Mouse (Mus musculus) liver, adult 2 months (tissue): ENCODE measurements around the gene Cntnap1. TPM values are rescaled to one million over a fixed set of nuclear protein-coding genes. Genes with fewer than 3 reads are reported as not detected.
A peak's percentile ranks its signal among the peaks of the same experiment; 100 is the strongest.

Experiments
- DNase-seq: peaks from one replicate; pipeline ENCODE4 v3.0.0-alpha.2; 2011; ENCODE audit warnings: low read depth, low spot score; ENCODE audit errors: extremely low read depth
- H3K27ac ChIP-seq: fragments of 200-500 bp; replicated peaks from 2 replicates; pipeline ENCODE4 v1.5.1; 2012; ENCODE audit warnings: low read depth, mild to moderate bottlenecking, control low read depth, inconsistent platforms, low read length; ENCODE audit not compliant: insufficient read depth
- H3K27me3 ChIP-seq: fragments of 200-500 bp; 2 replicates; pipeline ENCODE4 v1.6.1; 2012; ENCODE audit warnings: mild to moderate bottlenecking, moderate library complexity, low read length, inconsistent platforms; ENCODE audit not compliant: control insufficient read depth, insufficient read depth
- H3K36me3 ChIP-seq: fragments of 200-500 bp; 2 replicates; pipeline ENCODE4 v1.6.1; 2012; ENCODE audit warnings: low read length, inconsistent platforms; ENCODE audit not compliant: control insufficient read depth, insufficient read depth
- H3K4me1 ChIP-seq: fragments of 200-500 bp; 2 replicates; pipeline ENCODE4 v1.6.1; 2011; ENCODE audit warnings: low read length; ENCODE audit not compliant: control insufficient read depth, insufficient read depth
- H3K4me3 ChIP-seq: fragments of 200-500 bp; 2 replicates; pipeline ENCODE4 v1.5.1; 2011; ENCODE audit warnings: low read depth, mild to moderate bottlenecking, control low read depth, low read length, moderate library complexity; ENCODE audit not compliant: insufficient read depth
- H3K79me2 ChIP-seq: fragments of 200-500 bp; 2 replicates; pipeline ENCODE4 v1.6.1; 2012; ENCODE audit warnings: inconsistent platforms, mild to moderate bottlenecking, low read length, moderate library complexity; ENCODE audit not compliant: control insufficient read depth, insufficient read depth
- H3K9ac ChIP-seq: fragments of 200-500 bp; 2 replicates; pipeline ENCODE4 v1.6.1; 2012; ENCODE audit warnings: low read depth, mild to moderate bottlenecking, control low read depth, inconsistent platforms, low read length
- CTCF ChIP-seq: fragments of 200-500 bp; IDR thresholded peaks from 2 replicates; pipeline ENCODE4 v1.5.1; 2011; ENCODE audit warnings: low read depth, low read length, control low read depth
- POLR2A ChIP-seq: fragments of 200-500 bp; IDR thresholded peaks from 2 replicates; pipeline ENCODE4 v1.6.1; 2011; ENCODE audit warnings: low read length, control low read depth; ENCODE audit not compliant: insufficient read depth; ENCODE audit errors: extremely low read depth
- WGBS: fragments of 180-500 bp; shearing (Covaris S2); methylation state at CpG from one replicate; pipeline ENCODE4 v1.1.7; 2018; 5-methylcytosine and 5-hydroxymethylcytosine counted together
- polyA plus RNA-seq: library from polyadenylated mRNA; depleted of rRNA; stranded (reverse); fragments of >200 nt; gene quantifications from 2 replicates; pipeline ENCODE4 v1.2.3, GENCODE M21; 2012
- total RNA-seq: library from RNA; depleted of rRNA; stranded (reverse); fragments of >200 nt; gene quantifications from 2 replicates; pipeline ENCODE4 v1.2.3, GENCODE M21; 2014

The Cntnap1 gene
- total and polyA plus RNA-seq, 2 experiments: 0.46 to 0.88 TPM

GRCm38 (mm10) chr11:101224337-101224736 lies 54.0 kb downstream of the Cntnap1 start:
- Histone ChIP-seq H3K27me3 (no peaks in the 10 kb centered on the region), H3K9ac (no peak overlapping the region), H3K27ac (no peak overlapping the region), H3K4me1 (peaks cover 5% of the 10 kb centered on the region), H3K79me2 (peaks cover 20% of the 10 kb centered on the region), H3K36me3 (no peaks in the 10 kb centered on the region; the same call in 1 of the 2 replicates), H3K4me3 (no peak overlapping the region)
- DNase-seq: no peak
- WGBS: 67% methylated on average over 3 of the region's 3 CpGs
- TF ChIP-seq CTCF (no peak), POLR2A (no peak)

GRCm38 (mm10) chr11:101225331-101226064 lies 55.2 kb downstream of the Cntnap1 start:
- no peak for DNase-seq
- Histone ChIP-seq H3K27ac (peak overlapping the region; percentile 28), H3K36me3 (no peaks in the 10 kb centered on the region; the same call in 1 of the 2 replicates), H3K27me3 (no peaks in the 10 kb centered on the region), H3K9ac (peak overlapping the region; percentile 96), H3K4me1 (peaks cover 5% of the 10 kb centered on the region), H3K4me3 (peak overlapping the region; percentile 99), H3K79me2 (peaks cover 20% of the 10 kb centered on the region)
- no peak for TF ChIP-seq CTCF
- TF ChIP-seq POLR2A: no peak
- WGBS: 21% methylated on average over 25 of the region's 25 CpGs

GRCm38 (mm10) chr11:101226065-101226701 lies 55.9 kb downstream of the Cntnap1 start, which contains the start of gene Ezh1:
Ezh1 (minus strand) TSS chr11:101226463.
- WGBS: under 1% methylated on average over 56 of the region's 56 CpGs
- H3K4me1 ChIP-seq: peaks cover 5% of the 10 kb centered on the region

GRCm38 (mm10) chr11:101229361-101229900 lies 59.1 kb downstream of the Cntnap1 start:
- TF ChIP-seq POLR2A (no peak), CTCF (no peak)
- WGBS: 62% methylated on average over 8 of the region's 8 CpGs
- DNase-seq: no peak
- H3K27me3 ChIP-seq: no peaks in the 10 kb centered on the region
- H3K36me3 ChIP-seq: no peaks in the 10 kb centered on the region; the same call in 1 of the 2 replicates
- H3K79me2 ChIP-seq: peaks cover 13% of the 10 kb centered on the region
- H3K27ac ChIP-seq: no peak overlapping the region; the same call in 1 of the 2 replicates
- H3K9ac ChIP-seq: no peak overlapping the region
- H3K4me3 ChIP-seq: no peak overlapping the region
- H3K4me1 ChIP-seq: peaks cover 5% of the 10 kb centered on the region

More at GRCm38 (mm10) chr11:101226065-101226701, 55.9 kb downstream of the Cntnap1 start, which contains the start of gene Ezh1:
- DNase-seq: peak; percentile 54
- Histone ChIP-seq H3K4me3 (peak within 1 kb of the TSS; percentile 99), H3K9ac (peak within 1 kb of the TSS; percentile 96), H3K36me3 (no peaks in the 10 kb centered on the region; the same call in 1 of the 2 replicates), H3K79me2 (peaks cover 20% of the 10 kb centered on the region), H3K27me3 (no peaks in the 10 kb centered on the region), H3K27ac (peak within 1 kb of the TSS; percentile 61)
- peak; percentile 28 for TF ChIP-seq CTCF
- TF ChIP-seq POLR2A: 0 out of 2 replicates have a peak, but pooled peaks have one; percentile 34

- Histone ChIP-seq H3K36me3 (no peaks in the 10 kb centered on the region), H3K4me1 (peaks cover 5% of the 10 kb centered on the region), H3K79me2 (peaks cover 9% of the 10 kb centered on the region), H3K27me3 (no peaks in the 10 kb centered on the region), H3K9ac (no peak overlapping the region), H3K4me3 (no peak overlapping the region), H3K27ac (peak overlapping the region; percentile 84; the same call in 1 of the 2 replicates)
- 62% methylated on average over 2 of the region's 2 CpGs for WGBS
- no peak for DNase-seq
- TF ChIP-seq POLR2A (no peak), CTCF (no peak)
These were observed 59.8 kb downstream of the Cntnap1 start for GRCm38 (mm10) chr11:101230061-101230511.
